Mouse (Mus musculus): ENCODE results near the gene Mt1.
"Not testable (repeated sequence)": the region's sequence is repeated elsewhere in the genome, so short reads cannot be mapped to it uniquely, and the experiment has no call there.

Mt1 gene

GRCm38 (mm10) chr8:94178857-94179712 is at the start of gene Mt1:
Gene Mt1, plus strand, starts transcription at chr8:94179082.
- in situ Hi-C loops (cut with MboI, MseI), result no loop called here

GRCm38 (mm10) chr8:94129133-94129789 is 49.6 kb upstream of the Mt1 start:
- in situ Hi-C loops (cut with MboI, MseI), result no loop called here

- in situ Hi-C loops (cut with MboI, MseI), result no loop called here
Measured at GRCm38 (mm10) chr8:94130126-94130525, 48.8 kb upstream of the Mt1 start.

DNA sequence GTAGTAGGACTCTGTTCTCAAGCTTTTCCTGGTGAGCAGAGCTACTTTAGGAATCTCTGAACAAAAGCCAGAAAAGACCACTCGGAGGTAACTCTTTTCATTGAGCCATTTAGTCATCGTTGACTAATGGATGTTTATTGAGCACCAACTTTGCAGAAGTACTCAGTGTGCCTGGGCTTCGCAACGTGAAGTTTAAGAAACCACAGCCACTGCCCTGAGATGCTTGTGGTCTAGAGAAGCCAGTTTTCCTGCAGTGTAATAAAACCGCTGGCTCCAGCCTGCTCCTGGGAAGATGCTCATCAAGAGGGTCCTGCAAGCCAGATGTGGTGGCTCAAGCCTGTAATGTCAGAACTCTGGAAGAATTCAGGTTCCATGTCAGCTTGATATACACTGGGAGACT is 46.8 kb upstream of the Mt1 start:
- in situ Hi-C loops (cut with MboI, MseI), result no loop called here

- in situ Hi-C loops (cut with MboI, MseI), result not testable (repeated sequence)
Measured at GRCm38 (mm10) chr8:94134601-94135000, 44.3 kb upstream of the Mt1 start.

GRCm38 (mm10) chr8:94135556-94135955 is 43.3 kb upstream of the Mt1 start:
- in situ Hi-C loops (cut with MboI, MseI), result no loop called here

DNA sequence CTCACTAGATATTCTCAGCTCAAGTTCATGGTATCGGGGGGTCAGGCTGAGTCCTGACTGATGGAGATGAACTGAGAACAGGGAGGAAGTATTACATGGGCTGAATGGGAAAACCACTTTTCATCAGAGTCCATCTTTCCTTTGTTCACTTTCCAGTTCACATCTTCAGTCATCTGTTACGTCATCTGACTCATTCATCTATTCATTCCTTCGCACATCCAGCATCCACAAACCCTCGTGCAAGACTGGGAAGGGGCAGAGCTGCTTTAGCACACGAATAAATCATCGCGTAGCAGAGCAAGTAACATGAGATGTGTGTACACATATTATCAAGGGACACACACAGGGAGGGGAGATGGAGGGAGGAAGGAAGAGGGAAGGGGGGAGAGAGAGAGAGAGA is 42.7 kb upstream of the Mt1 start:
- in situ Hi-C loops (cut with MboI, MseI), result no loop called here

- in situ Hi-C loops (cut with MboI, MseI), result no loop called here
Measured at GRCm38 (mm10) chr8:94136933-94137332, 41.9 kb upstream of the Mt1 start, which contains the start of gene Mt4. Gene Mt4, plus strand, starts transcription at chr8:94137197.

DNA sequence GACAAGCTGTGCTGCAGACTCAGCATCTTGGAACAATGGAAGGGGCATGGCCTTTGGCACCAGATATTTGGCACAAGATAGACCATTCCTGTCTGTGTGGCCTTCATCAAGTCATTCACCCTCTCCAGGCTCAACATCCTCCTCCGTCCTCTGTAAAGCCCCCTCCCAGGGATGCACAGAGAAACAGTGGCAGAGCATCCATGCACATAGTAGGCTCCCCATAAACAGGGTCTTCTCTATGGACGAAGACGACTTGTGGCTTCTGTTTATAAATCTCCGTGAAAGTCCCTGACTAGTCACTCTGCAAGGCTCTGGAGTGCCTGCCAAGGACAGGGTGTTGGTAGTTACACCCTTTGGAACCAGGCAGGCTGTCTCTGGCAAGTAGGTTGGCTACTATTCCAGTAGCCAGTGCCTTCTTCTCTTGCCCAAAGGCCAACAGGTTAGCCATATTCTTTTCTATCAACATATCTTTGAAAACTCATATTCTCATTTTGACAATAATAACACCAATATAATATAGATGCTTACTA is 38.6 kb upstream of the Mt1 start:
- in situ Hi-C loops (cut with MboI, MseI), result no loop called here

GRCm38 (mm10) chr8:94148236-94148635 is 30.6 kb upstream of the Mt1 start:
- in situ Hi-C loops (cut with MboI, MseI), result no loop called here

DNA sequence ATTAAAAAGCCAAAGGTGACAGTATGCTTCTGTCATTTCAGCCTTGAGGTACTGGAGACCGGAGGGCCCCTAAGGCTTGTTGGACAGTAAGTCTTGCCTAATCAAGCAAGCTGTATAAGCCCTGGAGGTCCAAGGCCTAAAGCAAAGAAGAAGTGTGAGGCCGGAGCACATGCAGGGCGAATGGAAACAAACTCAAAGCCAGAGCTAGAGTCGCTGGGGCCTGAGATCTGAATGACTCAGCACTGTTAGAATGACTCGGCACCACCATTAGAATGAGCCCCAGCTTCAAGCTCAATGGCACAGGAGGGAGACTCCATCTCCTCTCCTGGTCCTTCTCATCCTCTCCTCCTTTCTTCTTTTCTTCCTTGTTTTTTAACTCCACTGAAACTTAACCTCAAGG is 28.0 kb upstream of the Mt1 start:
- in situ Hi-C loops (cut with MboI, MseI), result no loop called here

GRCm38 (mm10) chr8:94152513-94153300 is 26.2 kb upstream of the Mt1 start, which contains the start of gene Mt3:
Gene Mt3, plus strand, starts transcription at chr8:94152607.
- in situ Hi-C loops (cut with MboI, MseI), result no loop called here

DNA sequence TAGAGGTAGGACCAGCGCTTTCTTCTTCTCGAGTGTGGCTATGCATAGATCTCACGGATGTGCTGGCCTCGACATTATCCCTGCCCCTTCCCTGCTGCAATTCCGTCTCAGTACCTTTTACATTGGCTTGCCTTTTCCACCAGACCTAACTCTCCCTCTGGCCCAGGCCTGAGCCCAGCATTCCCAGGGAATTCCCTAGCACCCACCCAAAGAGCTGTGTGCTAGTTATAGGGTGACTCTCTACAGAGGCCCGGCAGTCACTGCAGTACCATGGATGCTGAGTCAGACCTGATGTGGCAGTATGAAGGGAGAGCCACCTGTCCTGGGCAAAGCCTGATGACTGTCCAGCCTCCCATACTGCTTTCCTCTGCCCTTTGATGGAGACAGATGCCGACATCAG is 25.4 kb upstream of the Mt1 start:
- in situ Hi-C loops (cut with MboI, MseI), result no loop called here

GRCm38 (mm10) chr8:94154537-94154936 is 24.3 kb upstream of the Mt1 start:
- in situ Hi-C loops (cut with MboI, MseI), result no loop called here

DNA sequence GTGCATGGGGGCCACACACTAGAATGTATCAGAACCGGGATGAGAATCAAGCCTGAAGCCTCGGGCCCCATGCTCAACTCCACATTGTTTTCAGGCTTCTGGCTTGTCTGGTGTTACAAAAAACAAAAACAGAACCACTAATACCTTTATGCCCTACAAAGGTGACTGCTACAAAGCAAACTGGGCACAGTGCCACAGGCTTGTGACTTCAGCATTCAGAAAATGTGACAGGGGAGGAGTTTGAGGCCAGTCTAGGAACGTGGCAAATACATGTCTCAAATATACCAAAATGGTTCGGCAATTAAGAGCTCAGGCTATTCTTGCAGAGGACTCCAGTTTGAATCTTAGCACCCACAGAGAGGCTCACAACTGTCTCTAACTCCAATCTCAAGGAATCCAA is 22.8 kb upstream of the Mt1 start:
- in situ Hi-C loops (cut with MboI, MseI), result no loop called here

DNA sequence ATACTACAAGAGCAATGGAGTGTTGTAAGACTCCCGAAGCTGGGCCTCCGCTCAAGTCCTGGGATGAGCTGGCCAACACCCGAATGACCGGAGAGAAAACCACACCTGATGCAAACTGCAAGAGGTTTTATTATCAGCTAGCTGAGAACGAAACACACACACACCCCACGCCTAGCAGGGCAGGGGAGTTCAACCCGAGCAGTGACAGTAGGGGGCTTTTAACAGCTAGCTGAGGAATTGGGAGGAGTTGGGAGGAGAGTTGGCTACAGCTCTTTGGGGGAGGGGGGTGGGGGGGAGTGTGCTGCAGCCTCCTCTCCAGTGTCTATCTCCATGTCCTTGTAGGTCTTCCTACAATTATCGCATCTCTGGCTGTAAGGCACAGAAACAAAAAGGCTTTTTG is 13.1 kb upstream of the Mt1 start:
- in situ Hi-C loops (cut with MboI, MseI), result not testable (repeated sequence)

GRCm38 (mm10) chr8:94167244-94167643 is 11.6 kb upstream of the Mt1 start:
- in situ Hi-C loops (cut with MboI, MseI), result no loop called here

DNA sequence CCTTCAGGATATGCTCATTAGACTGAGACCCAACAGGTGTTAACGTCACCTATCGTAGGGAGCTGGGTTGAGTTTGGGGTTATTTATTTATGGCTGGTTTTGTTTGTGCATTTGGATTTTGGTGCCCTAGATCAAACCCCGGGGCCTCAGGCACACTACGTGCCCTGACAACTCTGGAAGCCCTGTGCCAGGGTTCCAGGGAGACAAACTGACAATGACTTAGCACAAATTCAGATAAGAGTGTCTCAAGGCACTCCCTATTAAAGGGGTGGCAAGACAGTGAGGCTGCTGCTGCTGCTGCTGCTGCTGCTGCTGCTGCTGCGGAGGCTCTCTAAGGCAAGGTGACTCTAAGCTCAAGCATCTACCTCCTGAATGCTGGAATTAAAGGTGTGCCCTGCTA is 9.3 kb upstream of the Mt1 start:
- in situ Hi-C loops (cut with MboI, MseI), result no loop called here

- in situ Hi-C loops (cut with MboI, MseI), result no loop called here
Measured at GRCm38 (mm10) chr8:94171321-94171755, 7.5 kb upstream of the Mt1 start.

- in situ Hi-C loops (cut with MboI, MseI), result no loop called here
Measured at GRCm38 (mm10) chr8:94172075-94172808, 6.6 kb upstream of the Mt1 start, which contains the start of gene Mt2. Gene Mt2, plus strand, starts transcription at chr8:94172664.

Measured in T-helper 2 cell (primary cell).